Mouse (Mus musculus): Measurements from ENCODE around the gene Tdrd6. TPM values are rescaled to one million over a fixed set of nuclear protein-coding genes. Genes with fewer than 3 reads are reported as not detected.
A peak's percentile ranks its signal among the peaks of the same experiment; 100 is the strongest.

Tdrd6 gene
- total RNA-seq, 2 experiments from 2014 or later = 0.05 to 0.29 TPM

- peak; percentile 53 for DNase-seq
Observed at GRCm38 (mm10) chr17:43611586-43611985, 18.5 kb downstream of the Tdrd6 start.

- peak; percentile 84 for DNase-seq
Observed at GRCm38 (mm10) chr17:43606704-43607103, 23.4 kb downstream of the Tdrd6 start.

GRCm38 (mm10) chr17:43598706-43599105, 31.4 kb downstream of the Tdrd6 start:
- DNase-seq = no peak

GRCm38 (mm10) chr17:43597742-43598141, 32.4 kb downstream of the Tdrd6 start:
- no peak for DNase-seq

- no peak for DNase-seq
Observed at GRCm38 (mm10) chr17:43592296-43593291, 37.5 kb downstream of the Tdrd6 start.

GRCm38 (mm10) chr17:43590531-43590930, 39.6 kb downstream of the Tdrd6 start:
- no peak for DNase-seq

GRCm38 (mm10) chr17:43589750-43590149, 40.3 kb downstream of the Tdrd6 start:
- DNase-seq = no peak

- DNase-seq = no peak
Observed at GRCm38 (mm10) chr17:43587278-43587677, 42.8 kb downstream of the Tdrd6 start.

- no peak for DNase-seq
Observed at GRCm38 (mm10) chr17:43584771-43585170, 45.3 kb downstream of the Tdrd6 start.

- DNase-seq = peak; percentile 40
Observed at GRCm38 (mm10) chr17:43581012-43581467, 49.1 kb downstream of the Tdrd6 start.

GRCm38 (mm10) chr17:43580456-43580855, 49.6 kb downstream of the Tdrd6 start:
- DNase-seq = no peak

- DNase-seq = no peak
Observed at GRCm38 (mm10) chr17:43573624-43574073, 56.5 kb downstream of the Tdrd6 start.

GRCm38 (mm10) chr17:43569287-43569686, 60.8 kb downstream of the Tdrd6 start:
- no peak for DNase-seq

- DNase-seq = peak; percentile 43
Observed at GRCm38 (mm10) chr17:43567992-43568888, 61.9 kb downstream of the Tdrd6 start, which contains the start of gene Pla2g7. TSS of gene Pla2g7 (plus strand) at chr17:43568098.

GRCm38 (mm10) chr17:43567593-43567991, 62.5 kb downstream of the Tdrd6 start:
- no peak for DNase-seq

Other genes starting within 250 kb of the Tdrd6 start
- not detected for gene Mep1a, start 127.5 kb downstream of the Tdrd6 start, total RNA-seq (2021)
- not detected for gene Ankrd66, start 86.7 kb downstream of the Tdrd6 start, total RNA-seq (2021)
- gene Pla2g7, start 62.2 kb downstream of the Tdrd6 start, total RNA-seq (2021) = 1 to 10 TPM; 3.0 TPM
- gene Slc25a27, start 36.9 kb upstream of the Tdrd6 start, total RNA-seq (2021) = 1 to 10 TPM; 2.5 to 3.2 TPM
- gene Cyp39a1, start 37.1 kb upstream of the Tdrd6 start, total RNA-seq (2021) = 10 to 100 TPM; 17.4 to 18.9 TPM
- 100 to 1,000 TPM; 167 to 178 TPM for gene Rcan2, start 171.1 kb upstream of the Tdrd6 start, total RNA-seq (2021)